Mouse (Mus musculus) stomach, adult 2 months (tissue): ENCODE measurements around the gene Gba2. TPM values are rescaled to one million over a fixed set of nuclear protein-coding genes. Genes with fewer than 3 reads are reported as not detected.

Experiments used
- polyA plus RNA-seq: library from polyadenylated mRNA; depleted of rRNA; stranded (reverse); fragments of >200 nt; gene quantifications from 2 replicates; pipeline ENCODE4 v1.2.3, GENCODE M21; 2012; rRNA removed

The Gba2 gene
- polyA plus RNA-seq = 8.4 and 9.4 TPM in 2 replicates

GRCm38 (mm10) chr4:43578376-43579204, at the start of gene Gba2, which contains the start of gene Rgp1:
TSS of gene Gba2 (minus strand) at chr4:43578873.
TSS of gene Rgp1 (plus strand) at chr4:43578715.

GRCm38 (mm10) chr4:43584444-43585416, 6.1 kb upstream of the Gba2 start, which contains the start of gene Msmp:
TSS of gene Msmp (minus strand) at chr4:43584494.

DNA sequence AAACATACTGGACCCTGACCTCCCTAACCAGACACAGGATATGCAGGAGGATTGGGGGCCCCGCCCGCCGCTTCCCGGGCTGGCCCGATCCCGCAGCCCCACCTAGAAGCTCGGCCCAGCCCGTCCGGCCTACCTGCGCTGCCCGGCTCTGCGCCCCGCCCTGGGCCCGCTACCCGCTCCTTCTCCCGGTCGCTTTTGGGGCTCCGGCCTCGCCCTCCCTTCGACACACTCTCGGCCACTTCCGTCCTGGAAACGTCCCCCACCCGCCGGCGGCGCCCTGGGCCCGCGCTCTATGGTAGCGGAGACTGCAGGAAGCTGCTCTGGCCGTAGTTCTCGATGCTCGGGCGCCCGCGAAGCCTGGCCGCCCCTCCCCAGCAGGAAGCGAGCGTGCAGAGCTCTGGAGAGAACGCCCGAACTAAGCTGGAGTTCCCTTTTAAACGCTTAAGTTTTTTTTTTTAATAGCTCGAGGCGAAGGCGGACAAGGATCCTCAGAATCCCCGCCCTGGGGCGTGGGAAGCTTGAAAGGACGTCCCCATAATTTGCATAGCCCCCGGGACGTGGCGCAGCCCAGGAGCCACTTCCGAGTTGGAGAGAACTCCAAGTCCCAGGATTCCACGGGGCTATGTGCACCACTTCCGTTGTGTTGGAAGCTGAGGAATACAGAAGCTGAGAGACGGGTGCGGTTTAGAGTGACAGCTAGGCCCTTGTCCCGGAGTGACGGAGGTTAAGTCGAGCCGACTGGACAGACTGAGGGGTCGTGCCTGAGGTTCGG, 16.5 kb downstream of the Gba2 start, which contains the start of the genes Creb3 and Tln1:
Creb3 (plus strand) TSS at position 336 of the 772 bp plus-strand sequence.
Tln1 (minus strand) TSS at position 695 of the 772 bp plus-strand sequence.

Other genes starting within 250 kb of the Gba2 start
- gene Rusc2, start 196.9 kb downstream of the Gba2 start, polyA plus RNA-seq = 15.3 and 18.5 TPM in 2 replicates
- gene Fam166b, start 149.7 kb downstream of the Gba2 start, polyA plus RNA-seq = 0.10 and 0.21 TPM in 2 replicates
- 44.6 and 55.4 TPM in 2 replicates for gene Tesk1, start 136.9 kb downstream of the Gba2 start, polyA plus RNA-seq
- gene Cd72, start 124.2 kb downstream of the Gba2 start, polyA plus RNA-seq = 0.48 and 1.2 TPM in 2 replicates
- gene Sit1, start 95.1 kb downstream of the Gba2 start, polyA plus RNA-seq = not detected in 2 replicates
- 230 and 568 TPM in 2 replicates for gene Ccdc107, start 86.0 kb downstream of the Gba2 start, polyA plus RNA-seq
- 17.0 and 20.2 TPM in 2 replicates for gene Arhgef39, start 79.2 kb downstream of the Gba2 start, polyA plus RNA-seq
- 129 and 141 TPM in 2 replicates for gene Car9, start 71.9 kb downstream of the Gba2 start, polyA plus RNA-seq
- gene Tpm2, start 55.1 kb downstream of the Gba2 start, polyA plus RNA-seq = 135 and 141 TPM in 2 replicates
- gene Creb3, start 16.5 kb downstream of the Gba2 start, polyA plus RNA-seq = 81.6 and 105 TPM in 2 replicates
- gene Tln1, start 16.2 kb downstream of the Gba2 start, polyA plus RNA-seq = 39.2 and 40.8 TPM in 2 replicates
- 22.1 and 23.2 TPM in 2 replicates for gene Rgp1, start 158 bp downstream of the Gba2 start, polyA plus RNA-seq
- gene Msmp, start 5.6 kb upstream of the Gba2 start, polyA plus RNA-seq = not detected in 2 replicates
- 7.3 and 12.5 TPM in 2 replicates for gene Npr2, start 53.1 kb upstream of the Gba2 start, polyA plus RNA-seq
- 0.19 and 0.75 TPM in 2 replicates for gene Spag8, start 74.7 kb upstream of the Gba2 start, polyA plus RNA-seq
- gene Hint2, start 77.6 kb upstream of the Gba2 start, polyA plus RNA-seq = 43.0 and 58.4 TPM in 2 replicates
- gene Tmem8b, start 90.1 kb upstream of the Gba2 start, polyA plus RNA-seq = 5.1 and 5.4 TPM in 2 replicates
- gene Fam221b, start 90.3 kb upstream of the Gba2 start, polyA plus RNA-seq = 0.08 TPM in 1 of 2 replicates, not detected in the other
- not detected in 2 replicates for gene Olfr70, start 121.9 kb upstream of the Gba2 start, polyA plus RNA-seq
- gene Olfr71, start 131.4 kb upstream of the Gba2 start, polyA plus RNA-seq = not detected in 2 replicates
- gene Hrct1, start 148.3 kb upstream of the Gba2 start, polyA plus RNA-seq = 6.2 and 9.7 TPM in 2 replicates
- gene Spaar, start 151.2 kb upstream of the Gba2 start, polyA plus RNA-seq = 0.37 and 0.73 TPM in 2 replicates
- gene Olfr159, start 192.1 kb upstream of the Gba2 start, polyA plus RNA-seq = not detected in 2 replicates
- gene Olfr156, start 245.0 kb upstream of the Gba2 start, polyA plus RNA-seq = not detected in 2 replicates